Mouse (Mus musculus): ENCODE data around the gene Rtca. TPM values are rescaled to one million over a fixed set of nuclear protein-coding genes. Genes with fewer than 3 reads are reported as not detected.

Gene Rtca
- polyA plus RNA-seq (2014; fragmentation: Illumina TruSeq; extraction: RNeasy Lipid Tissue Mini Kit (QIAGEN cat#74804)), result 59.6 TPM

DNA sequence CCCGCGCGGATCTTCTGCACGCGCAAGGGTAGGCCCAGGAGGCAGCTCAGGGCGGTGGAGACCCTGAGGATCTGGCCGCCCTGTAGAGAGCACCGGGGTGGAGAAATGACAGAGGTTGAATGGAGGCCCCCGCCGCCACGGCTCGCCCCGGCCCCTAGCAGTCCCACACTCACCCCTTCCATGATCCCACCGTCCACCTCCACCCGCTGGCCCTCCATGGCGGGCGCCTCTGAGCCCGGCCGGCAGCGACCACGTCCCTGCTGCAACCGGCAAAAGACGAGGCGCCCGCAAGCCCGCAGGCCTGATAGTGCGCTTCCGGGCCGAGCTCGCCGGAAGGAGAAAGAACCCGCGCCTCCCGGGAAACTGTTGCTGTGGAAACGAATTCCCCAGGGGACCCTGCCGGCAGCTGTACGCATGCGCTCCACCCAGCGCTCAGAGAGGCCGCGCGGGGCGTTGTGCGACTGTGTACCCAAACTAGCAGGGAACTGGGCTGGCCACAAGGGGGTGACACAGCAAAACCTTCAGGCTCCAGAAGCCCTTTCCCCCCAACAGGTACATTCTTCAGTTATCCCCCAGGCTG is at the start of gene Rtca:
Gene Rtca (minus strand): TSS at position 437 of the 580 bp plus-strand sequence.

GRCm38 (mm10) chr3:116512904-116513716 is 5.1 kb upstream of the Rtca start, which contains the start of gene Dbt:
TSS of gene Dbt (plus strand) at chr3:116513070.

Other genes with a start within 250 kb of the Rtca start
- gene Cdc14a, start 84.2 kb downstream of the Rtca start, polyA plus RNA-seq (2014; fragmentation: Illumina TruSeq; extraction: RNeasy Lipid Tissue Mini Kit (QIAGEN cat#74804)), result 38.3 TPM
- 77.7 TPM for gene Dbt, start 4.9 kb upstream of the Rtca start, polyA plus RNA-seq (2014; fragmentation: Illumina TruSeq; extraction: RNeasy Lipid Tissue Mini Kit (QIAGEN cat#74804))
- gene Lrrc39, start 54.8 kb upstream of the Rtca start, polyA plus RNA-seq (2014; fragmentation: Illumina TruSeq; extraction: RNeasy Lipid Tissue Mini Kit (QIAGEN cat#74804)), result 1.3 TPM
- 27.7 TPM for gene Sass6, start 86.8 kb upstream of the Rtca start, polyA plus RNA-seq (2014; fragmentation: Illumina TruSeq; extraction: RNeasy Lipid Tissue Mini Kit (QIAGEN cat#74804))
- gene Trmt13, start 106.4 kb upstream of the Rtca start, polyA plus RNA-seq (2014; fragmentation: Illumina TruSeq; extraction: RNeasy Lipid Tissue Mini Kit (QIAGEN cat#74804)), result 17.7 TPM
- 118 TPM for gene Mfsd14a, start 154.5 kb upstream of the Rtca start, polyA plus RNA-seq (2014; fragmentation: Illumina TruSeq; extraction: RNeasy Lipid Tissue Mini Kit (QIAGEN cat#74804))
- not detected for gene Gm43191, start 173.1 kb upstream of the Rtca start, polyA plus RNA-seq (2014; fragmentation: Illumina TruSeq; extraction: RNeasy Lipid Tissue Mini Kit (QIAGEN cat#74804))
- 93.3 TPM for gene Slc35a3, start 204.6 kb upstream of the Rtca start, polyA plus RNA-seq (2014; fragmentation: Illumina TruSeq; extraction: RNeasy Lipid Tissue Mini Kit (QIAGEN cat#74804))

Measured in ovary, adult 10 weeks (tissue).